Mouse (Mus musculus) MEL (cell line): ENCODE data around the gene Cd300c2.

Experiments used
- CTCF ChIP-seq, 3 experiments: IDR thresholded peaks in 2 of 3; conservative IDR thresholded peaks in 1 of 3; 2 replicates each; pipeline ENCODE4 v1.5.1; 2011 to 2012; ENCODE audit warnings: low read length in 3 of 3, low read depth in 2 of 3, mild to moderate bottlenecking in 2 of 3, improper control_type of control experiment in 1 of 3, inconsistent platforms in 1 of 3, mixed read lengths in 1 of 3, moderate library complexity in 1 of 3; ENCODE audit not compliant: control insufficient read depth in 1 of 3, insufficient read depth in 1 of 3, poor library complexity in 1 of 3, severe bottlenecking in 1 of 3
- E2F4 ChIP-seq: IDR thresholded peaks from 2 replicates; pipeline ENCODE4 v1.6.1; 2011; ENCODE audit warnings: low read depth, low read length, improper control_type of control experiment, borderline replicate concordance
- MEF2A ChIP-seq: IDR thresholded peaks from 2 replicates; pipeline ENCODE4 v1.6.1; 2014; ENCODE audit warnings: low read depth, mild to moderate bottlenecking, inconsistent platforms, low read length, improper control_type of control experiment; ENCODE audit not compliant: poor library complexity, insufficient replicate concordance, severe bottlenecking; ENCODE audit errors: extremely low read depth
- ZKSCAN1 ChIP-seq: IDR thresholded peaks from 2 replicates; pipeline ENCODE4 v1.6.1; 2012; ENCODE audit warnings: low read depth, mild to moderate bottlenecking, inconsistent platforms, low read length, improper control_type of control experiment, moderate library complexity
- ZNF384 ChIP-seq: IDR thresholded peaks from 2 replicates; pipeline ENCODE4 v1.6.1; 2012; ENCODE audit warnings: low read depth, mild to moderate bottlenecking, inconsistent platforms, low read length, improper control_type of control experiment

DNA sequence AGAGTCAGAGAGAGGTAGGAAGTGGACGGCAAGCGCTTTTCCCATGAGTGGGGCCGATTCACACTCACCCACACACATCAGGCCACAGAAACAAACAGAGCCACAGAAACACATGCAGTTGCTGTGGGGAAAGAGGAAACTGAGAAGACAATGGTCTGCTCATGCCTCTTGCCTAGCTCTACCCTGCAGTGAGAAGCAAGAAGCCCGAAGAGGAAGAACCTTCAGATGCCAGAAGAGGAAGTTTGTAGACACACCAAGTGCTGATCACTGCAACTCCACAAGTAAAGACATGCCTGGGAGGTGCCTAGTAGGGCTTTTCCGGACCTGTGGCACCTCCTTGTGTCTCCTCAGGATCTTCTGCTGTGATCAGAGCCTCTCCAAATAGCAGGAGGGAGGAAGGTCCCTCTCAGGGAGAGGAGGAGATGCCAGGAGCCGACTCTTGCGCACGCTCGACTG is 32.9 kb downstream of the Cd300c2 start, which contains the start of gene Cd300c:
- TF ChIP-seq ZKSCAN1 (no peak), CTCF (IDR thresholded peaks at IDR 0.05 in 2 of 3, conservative IDR thresholded peaks at IDR 0.05 in 1 of 3; ENCODE audit: control insufficient read depth in 1 of 3, insufficient read depth in 1 of 3, low read depth in 2 of 3, low read length in 3 of 3, poor library complexity in 1 of 3, severe bottlenecking in 1 of 3) (no peak), ZNF384 (no peak), MEF2A (no peak), E2F4 (no peak)
